Mouse (Mus musculus) frontal cortex, postnatal 25 days (tissue): ENCODE measurements at regions not wholly inside any gene's neighbourhood (a gene's known extent, or its start where the extent isn't known, plus 50 kb on each side); places are given as distances from the start of the nearest gene placed in this dataset.
"Not testable (repeated sequence)": the region's sequence is repeated elsewhere in the genome, so short reads cannot be mapped to it uniquely, and the experiment has no call there.

ENCODE experiments used
- DNase-seq, 2 experiments: peaks; one replicate each; pipeline ENCODE4 v3.0.0; 2022; ENCODE audit warnings: low spot score in 2 of 2

DNA sequence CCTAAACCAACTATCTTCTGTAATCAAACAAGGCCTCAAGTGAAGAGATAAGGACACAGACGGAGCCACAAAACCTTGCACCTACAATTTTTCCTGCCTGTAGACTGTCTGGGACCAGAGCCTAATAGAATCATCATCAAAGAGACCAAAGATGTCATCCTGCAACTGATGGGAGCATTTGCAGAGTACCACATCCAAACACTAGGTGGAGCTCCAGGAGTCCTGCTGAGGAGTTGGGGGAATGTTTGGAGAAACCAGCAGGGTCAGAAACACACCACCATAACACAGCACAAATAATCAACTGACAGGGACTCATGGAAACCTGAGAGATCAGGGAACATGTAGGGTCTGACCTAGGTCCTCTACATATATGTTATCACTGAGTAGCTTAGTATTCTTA lies 160.9 kb downstream of the Gm6760 start:
- peak in 1 of 2 experiments; percentile 1 for DNase-seq

DNA sequence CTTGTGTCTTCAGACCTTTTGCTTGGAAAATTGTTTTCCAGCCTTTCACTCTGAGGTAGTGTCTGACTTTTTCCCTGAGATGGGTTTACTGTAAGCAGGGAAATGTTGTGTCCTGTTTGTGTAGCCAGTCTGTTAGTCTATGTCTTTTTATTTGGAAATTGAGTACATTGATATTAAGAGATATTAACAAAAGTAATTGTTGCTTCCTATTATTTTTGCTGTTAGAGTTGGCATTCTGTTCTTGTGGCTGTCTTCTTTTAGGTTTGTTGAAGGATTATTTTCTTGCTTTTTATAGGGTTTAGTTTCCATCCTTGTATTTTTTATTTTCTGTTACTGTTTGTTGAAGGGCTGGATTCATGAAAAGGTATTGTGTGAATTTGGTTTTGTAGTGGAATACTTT lies 179.6 kb downstream of the Gm6760 start:
- DNase-seq = not testable (repeated sequence)
